Mouse (Mus musculus): ENCODE measurements around the gene Gadd45b. TPM values are rescaled to one million over a fixed set of nuclear protein-coding genes. Genes with fewer than 3 reads are reported as not detected.
A peak's percentile ranks its signal among the peaks of the same experiment; 100 is the strongest.

The Gadd45b gene
- total RNA-seq, 2 experiments from 2014 or later: 15.0 to 16.7 TPM

DNA sequence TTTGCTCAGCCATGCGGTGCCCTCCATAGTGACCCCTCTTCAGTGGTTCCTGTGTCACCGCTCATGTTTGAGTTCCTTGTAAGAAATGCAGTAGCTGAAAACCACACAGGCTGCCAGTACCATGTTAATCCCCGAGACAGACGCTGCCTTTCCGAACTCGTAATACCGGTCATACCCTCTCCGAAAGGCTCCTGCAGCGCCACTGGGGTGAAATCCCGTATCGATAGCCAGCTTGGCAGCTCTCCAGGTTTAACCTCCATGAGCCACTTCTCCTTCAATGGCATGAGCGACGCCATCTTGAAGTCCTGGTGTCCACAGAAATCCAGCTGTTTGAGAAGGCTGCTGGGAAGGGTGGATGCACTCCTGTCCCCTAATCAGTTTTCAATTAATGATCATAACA lies 24.5 kb downstream of the Gadd45b start:
- DNase-seq (ENCODE audit: extremely low spot score in 1 of 2, low spot score in 1 of 2): no peak

GRCm38 (mm10) chr10:80954843-80955242 lies 25.0 kb downstream of the Gadd45b start:
- DNase-seq (ENCODE audit: extremely low spot score in 1 of 2, low spot score in 1 of 2): no peak

DNA sequence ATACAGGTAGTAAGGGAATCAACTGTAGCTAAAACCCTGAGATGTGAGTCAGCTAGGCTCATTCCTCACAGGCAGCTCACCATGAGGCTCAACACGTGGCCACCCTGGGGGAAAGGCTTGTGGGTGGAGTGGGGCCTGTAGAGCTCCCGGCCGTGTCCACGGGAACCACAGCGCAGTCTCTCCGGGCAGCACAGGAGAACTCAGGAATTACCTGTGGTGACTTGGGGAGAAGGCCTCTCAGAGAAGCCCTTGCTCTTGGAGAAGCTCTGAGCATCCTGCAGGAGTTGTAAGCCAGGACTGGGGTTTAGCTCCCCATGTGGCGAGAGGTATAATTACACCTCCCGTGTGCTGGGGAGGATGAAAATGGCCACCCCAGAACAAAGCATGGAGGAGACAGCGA lies 25.7 kb downstream of the Gadd45b start:
- peak in 1 of 2 experiments; percentile 53 for DNase-seq (ENCODE audit: extremely low spot score in 1 of 2, low spot score in 1 of 2)

DNA sequence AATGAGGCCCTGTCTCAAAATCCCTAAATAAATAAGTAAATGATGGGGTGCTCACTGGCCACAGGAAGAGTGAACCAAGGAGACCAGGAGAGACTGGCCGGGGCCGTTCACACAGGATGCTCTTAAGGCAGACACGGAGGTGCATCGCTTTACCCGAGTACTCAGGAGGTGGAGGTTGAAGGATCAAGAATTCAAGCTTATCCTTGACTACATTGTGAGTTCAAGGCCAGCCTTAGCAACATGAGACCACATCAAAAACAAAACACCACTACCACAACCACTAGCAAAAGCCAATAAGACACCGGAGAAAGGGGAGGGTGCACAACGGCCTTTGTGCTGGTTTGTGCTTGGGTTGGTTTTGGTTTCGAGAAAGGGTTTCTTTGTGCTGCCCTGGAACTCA lies 26.5 kb downstream of the Gadd45b start:
- DNase-seq (ENCODE audit: extremely low spot score in 1 of 2, low spot score in 1 of 2): no peak

DNA sequence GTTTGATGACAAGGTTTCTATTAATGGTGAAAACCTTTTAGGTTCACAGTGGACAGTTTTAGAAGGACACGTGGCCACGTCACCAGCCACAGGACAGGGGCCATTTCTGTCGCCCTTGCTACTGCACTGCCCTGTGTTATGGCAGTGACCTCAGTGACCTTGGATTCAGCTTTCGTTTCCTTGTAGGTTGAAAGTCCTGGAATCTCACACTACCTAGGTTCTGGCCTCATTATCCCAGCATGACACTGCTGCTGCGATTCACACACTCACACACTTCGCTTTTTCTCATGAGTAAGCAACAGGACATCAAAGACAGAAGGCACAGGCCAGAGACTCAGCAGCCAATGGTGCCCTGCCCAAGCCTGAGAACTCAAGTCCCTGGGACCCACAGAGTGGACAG lies 27.0 kb downstream of the Gadd45b start:
- DNase-seq (ENCODE audit: extremely low spot score in 1 of 2, low spot score in 1 of 2): no peak

GRCm38 (mm10) chr10:80957791-80958190 lies 27.9 kb downstream of the Gadd45b start:
- no peak for DNase-seq (ENCODE audit: extremely low spot score in 1 of 2, low spot score in 1 of 2)

DNA sequence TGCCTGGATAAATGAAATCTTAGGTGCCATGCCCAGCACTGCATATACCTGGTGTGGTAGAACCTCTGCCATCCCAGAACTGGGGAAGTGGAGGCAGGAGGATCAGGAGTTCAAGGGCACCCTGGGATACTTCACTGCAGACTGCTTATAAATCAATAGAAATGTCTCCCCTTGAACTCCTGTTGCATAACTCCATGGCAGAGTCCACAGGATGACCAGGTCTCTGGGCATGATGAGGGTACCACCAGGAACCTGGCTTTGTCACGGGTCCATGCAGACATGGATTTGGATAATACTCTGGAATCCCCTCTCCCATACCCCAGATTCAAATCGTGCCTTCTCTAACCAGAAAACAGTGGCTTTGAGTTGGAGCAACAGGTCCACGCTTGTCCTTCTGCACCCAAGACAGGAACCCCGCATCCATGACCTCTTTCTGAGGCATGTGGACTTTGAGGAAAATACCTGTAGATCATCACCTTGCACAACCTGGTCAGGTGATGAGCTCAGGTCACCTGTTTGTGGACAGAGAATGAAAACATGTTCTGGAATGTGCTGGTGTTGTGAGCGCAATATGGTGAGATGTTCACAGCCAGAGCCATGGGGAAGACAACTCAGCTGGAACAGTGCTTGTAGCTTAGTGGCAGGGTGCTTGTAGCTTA lies 29.2 kb downstream of the Gadd45b start:
- DNase-seq (ENCODE audit: extremely low spot score in 1 of 2, low spot score in 1 of 2): no peak

DNA sequence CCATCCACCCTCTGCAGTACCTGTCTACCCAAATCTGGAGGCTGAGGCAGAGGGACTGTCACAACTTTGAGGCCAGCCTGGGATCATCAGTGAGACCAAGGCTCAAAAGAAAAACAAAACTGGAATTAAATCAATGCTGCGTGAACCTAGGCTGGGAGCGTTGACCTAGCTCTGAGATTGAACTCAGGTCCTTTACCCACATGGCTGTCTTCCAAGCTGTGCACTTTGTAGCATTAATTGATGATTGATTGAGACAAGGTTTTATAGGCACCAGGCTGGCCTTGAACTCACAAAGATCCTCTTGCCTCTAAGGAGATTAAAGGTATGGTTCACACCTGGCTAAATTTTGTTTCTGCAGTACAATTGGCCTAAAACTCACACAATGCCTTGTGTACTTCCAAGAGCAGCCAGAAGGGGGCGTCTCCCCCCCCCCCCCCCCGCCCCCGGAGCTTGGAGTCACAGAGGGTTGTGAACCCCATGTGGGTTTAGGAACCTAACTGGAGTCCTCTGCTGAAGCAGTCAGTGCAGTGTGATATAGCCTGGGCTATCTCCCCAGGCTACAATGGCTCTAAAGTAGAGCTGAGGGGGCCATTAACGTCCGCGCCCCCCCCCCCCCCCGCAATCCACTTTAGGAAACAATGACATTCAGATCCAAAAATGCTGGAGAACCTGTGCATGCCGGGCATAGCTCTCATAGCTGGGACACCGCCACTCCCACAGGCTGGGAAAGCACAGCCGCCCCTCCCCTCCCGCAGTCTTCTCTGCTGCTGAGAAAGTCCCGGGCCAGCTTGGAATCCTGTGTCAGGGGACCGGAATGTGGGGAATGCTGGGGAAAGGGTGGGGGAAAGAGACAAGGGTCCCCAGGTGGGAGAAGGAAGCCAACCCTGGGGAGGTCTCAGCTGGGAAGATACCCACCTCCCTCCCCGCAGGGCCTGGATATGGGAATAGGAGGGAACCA lies 31.0 kb downstream of the Gadd45b start:
- no peak for DNase-seq (ENCODE audit: extremely low spot score in 1 of 2, low spot score in 1 of 2)

GRCm38 (mm10) chr10:80962051-80962472 lies 32.2 kb downstream of the Gadd45b start:
- DNase-seq (ENCODE audit: extremely low spot score in 1 of 2, low spot score in 1 of 2): no peak

DNA sequence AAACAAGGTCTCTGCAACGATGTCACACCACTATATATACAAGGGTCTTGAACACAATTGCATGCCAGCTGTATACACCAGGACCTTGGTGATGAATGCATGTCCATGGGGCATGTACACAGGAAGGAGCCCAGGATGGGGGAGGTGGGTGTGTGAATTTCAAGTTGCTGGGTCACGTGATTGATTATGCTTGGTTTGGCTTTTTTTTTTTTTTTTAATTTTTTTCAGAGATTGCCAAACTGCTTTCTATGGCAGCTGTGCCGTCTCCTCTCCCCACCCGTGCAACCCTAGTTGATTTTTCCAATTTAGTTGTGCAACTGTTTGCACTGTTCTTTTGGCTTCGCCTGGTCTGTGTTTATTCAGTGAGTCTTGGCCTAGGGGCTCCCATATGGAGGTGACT lies 32.7 kb downstream of the Gadd45b start:
- DNase-seq (ENCODE audit: extremely low spot score in 1 of 2, low spot score in 1 of 2): no peak

- no peak for DNase-seq (ENCODE audit: extremely low spot score in 1 of 2, low spot score in 1 of 2)
Observed at GRCm38 (mm10) chr10:80963031-80963975, 33.4 kb downstream of the Gadd45b start.

- no peak for DNase-seq (ENCODE audit: extremely low spot score in 1 of 2, low spot score in 1 of 2)
Observed at GRCm38 (mm10) chr10:80966296-80966695, 36.4 kb downstream of the Gadd45b start.

- no peak for DNase-seq (ENCODE audit: extremely low spot score in 1 of 2, low spot score in 1 of 2)
Observed at GRCm38 (mm10) chr10:80967101-80967656, 37.3 kb downstream of the Gadd45b start.

- DNase-seq (ENCODE audit: extremely low spot score in 1 of 2, low spot score in 1 of 2): no peak
Observed at GRCm38 (mm10) chr10:80968106-80968505, 38.2 kb downstream of the Gadd45b start.

GRCm38 (mm10) chr10:80969298-80969697 lies 39.4 kb downstream of the Gadd45b start:
- no peak for DNase-seq (ENCODE audit: extremely low spot score in 1 of 2, low spot score in 1 of 2)

GRCm38 (mm10) chr10:80970159-80970558 lies 40.3 kb downstream of the Gadd45b start:
- no peak for DNase-seq (ENCODE audit: extremely low spot score in 1 of 2, low spot score in 1 of 2)

DNA sequence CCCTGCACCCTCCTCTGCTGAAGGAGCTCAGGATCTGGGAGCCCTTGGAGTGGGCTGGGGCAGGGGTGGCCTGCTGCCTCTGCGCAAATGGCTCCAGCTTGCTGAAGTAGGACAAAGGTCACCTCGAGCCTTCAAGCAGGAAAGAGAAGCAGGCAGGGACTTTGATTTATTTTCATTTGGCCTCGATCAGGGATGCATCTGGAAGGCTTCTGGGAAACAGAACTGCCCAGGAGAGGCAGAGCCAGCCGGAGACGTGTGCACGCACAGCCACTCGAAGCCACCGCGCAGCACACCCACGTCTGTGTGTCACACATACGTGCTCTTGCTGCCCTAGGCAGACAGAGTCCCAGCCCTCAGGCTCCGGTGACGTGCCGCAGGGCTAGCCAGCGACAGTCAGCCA lies 41.7 kb downstream of the Gadd45b start:
- DNase-seq (ENCODE audit: extremely low spot score in 1 of 2, low spot score in 1 of 2): no peak

- DNase-seq (ENCODE audit: extremely low spot score in 1 of 2, low spot score in 1 of 2): no peak
Observed at GRCm38 (mm10) chr10:80972071-80972987, 42.5 kb downstream of the Gadd45b start.

GRCm38 (mm10) chr10:80973722-80974121 lies 43.8 kb downstream of the Gadd45b start:
- no peak for DNase-seq (ENCODE audit: extremely low spot score in 1 of 2, low spot score in 1 of 2)
